Mouse (Mus musculus) C2C12 (cell line): ENCODE results near the gene G6pc3.

Source experiments
- CEBPB ChIP-seq: IDR thresholded peaks from one replicate; pipeline ENCODE4 v1.6.1; 2011; ENCODE audit warnings: low read depth, mild to moderate bottlenecking, control low read depth, moderate library complexity
- CTCF ChIP-seq: IDR thresholded peaks from one replicate; pipeline ENCODE4 v1.5.1; 2011; ENCODE audit not compliant: control insufficient read depth, insufficient read depth, insufficient read length
- MAX ChIP-seq: IDR thresholded peaks from one replicate; pipeline ENCODE4 v1.6.1; 2011; ENCODE audit warnings: mild to moderate bottlenecking, control low read depth
- MYOD1 ChIP-seq: IDR thresholded peaks from one replicate; pipeline ENCODE4 v1.6.1; 2011; ENCODE audit warnings: low read depth; ENCODE audit not compliant: control insufficient read depth, insufficient read length
- USF1 ChIP-seq: IDR thresholded peaks from one replicate; pipeline ENCODE4 v1.6.1; 2011; ENCODE audit warnings: low read depth, mild to moderate bottlenecking, control low read depth, moderate library complexity

DNA sequence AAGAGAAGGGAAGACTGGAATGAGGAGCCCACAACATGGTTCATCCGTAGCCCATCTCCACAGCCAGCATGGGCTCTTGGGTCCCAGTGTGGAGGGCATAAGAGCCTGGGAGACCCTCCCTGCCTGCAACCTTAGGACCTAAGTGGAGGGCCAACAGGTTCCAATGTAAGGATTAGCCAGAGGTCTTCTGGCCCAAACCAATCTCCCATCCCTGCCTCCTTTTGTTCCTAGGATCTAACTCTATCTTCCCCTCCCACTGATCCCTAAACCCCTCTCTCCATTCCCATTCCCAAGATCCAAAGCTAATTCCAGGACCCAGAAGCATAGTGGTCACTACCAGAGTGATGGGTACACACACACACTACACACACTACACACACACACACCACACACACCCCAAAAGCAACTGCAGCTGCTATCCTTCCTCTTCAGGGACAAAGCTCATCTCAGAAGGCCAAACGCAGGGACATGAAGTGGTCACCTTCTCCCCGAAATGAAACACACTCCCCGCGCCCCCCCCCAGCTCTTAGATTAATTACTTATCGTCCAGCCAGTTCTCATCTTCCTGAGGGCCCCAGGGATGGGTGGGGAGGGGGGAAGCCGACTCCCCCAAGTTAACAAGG lies 39.3 kb downstream of the G6pc3 start:
- no peak for TF ChIP-seq USF1
- TF ChIP-seq CTCF, result no peak
- no peak for TF ChIP-seq MAX
- TF ChIP-seq MYOD1, result no peak
- TF ChIP-seq CEBPB, result no peak
